Mouse (Mus musculus) heart, postnatal 0 days (tissue): ENCODE measurements at regions not wholly inside any gene's neighbourhood (a gene's known extent, or its start where the extent isn't known, plus 50 kb on each side); places are given as distances from the start of the nearest gene placed in this dataset.

Source experiments
- ATAC-seq: fragments of 200-750 bp; cut with Nextera tagmentation; 2 replicates; pipeline ENCODE4 v1.8.0; 2017; ENCODE audit warnings: low read depth, moderate number of reproducible peaks, moderate library complexity; ENCODE audit not compliant: insufficient read depth
- DNase-seq: peaks from one replicate; pipeline ENCODE4 v3.0.0-alpha.2; 2016; ENCODE audit warnings: low spot score
- H3K27ac ChIP-seq: fragments of 300-500 bp; sonication (generic); 2 replicates; pipeline ENCODE4 v1.5.1; 2014; ENCODE audit warnings: low read depth, mild to moderate bottlenecking
- H3K27me3 ChIP-seq: fragments of 300-500 bp; sonication (generic); 2 replicates; pipeline ENCODE4 v1.6.1; 2014; ENCODE audit warnings: low read length, mixed read lengths; ENCODE audit not compliant: control insufficient read depth, insufficient read depth
- H3K36me3 ChIP-seq: fragments of 300-500 bp; sonication (generic); replicated peaks from 2 replicates; pipeline ENCODE4 v1.6.1; 2014; ENCODE audit warnings: low read length, mixed read lengths; ENCODE audit not compliant: control insufficient read depth, insufficient read depth
- H3K4me1 ChIP-seq: fragments of 300-500 bp; sonication (generic); 2 replicates; pipeline ENCODE4 v1.6.1; 2014; ENCODE audit warnings: antibody characterized with exemption; ENCODE audit not compliant: control insufficient read depth, insufficient read depth
- H3K4me2 ChIP-seq: fragments of 300-500 bp; sonication (generic); 2 replicates; pipeline ENCODE4 v1.6.1; 2014; ENCODE audit warnings: low read depth, mild to moderate bottlenecking, low read length, moderate library complexity
- H3K4me3 ChIP-seq: fragments of 300-500 bp; sonication (generic); 2 replicates; pipeline ENCODE4 v1.5.1; 2014; ENCODE audit warnings: low read depth, low read length
- H3K9ac ChIP-seq: fragments of 300-500 bp; sonication (generic); replicated peaks from 2 replicates; pipeline ENCODE4 v1.6.1; 2014; ENCODE audit warnings: low read depth, low read length, mixed read lengths
- H3K9me3 ChIP-seq: fragments of 300-500 bp; sonication (generic); replicated peaks from 2 replicates; pipeline ENCODE4 v1.6.1; 2016; ENCODE audit warnings: low read length; ENCODE audit not compliant: control insufficient read depth
- CTCF ChIP-seq: IDR thresholded peaks from 2 replicates; pipeline ENCODE4 v1.5.1; 2016; ENCODE audit warnings: antibody characterized with exemption, control low read depth, low read depth
- EP300 ChIP-seq: IDR thresholded peaks from 2 replicates; pipeline ENCODE4 v1.6.1; 2016; ENCODE audit warnings: antibody characterized with exemption, low read depth
- WGBS: fragments of 180-500 bp; shearing (Covaris S2); extraction: QIAGEN DNeasy Blood & Tissue Kit; methylation state at CpG from one replicate; pipeline ENCODE4 v1.1.7; 2014; 5-methylcytosine and 5-hydroxymethylcytosine counted together

DNA sequence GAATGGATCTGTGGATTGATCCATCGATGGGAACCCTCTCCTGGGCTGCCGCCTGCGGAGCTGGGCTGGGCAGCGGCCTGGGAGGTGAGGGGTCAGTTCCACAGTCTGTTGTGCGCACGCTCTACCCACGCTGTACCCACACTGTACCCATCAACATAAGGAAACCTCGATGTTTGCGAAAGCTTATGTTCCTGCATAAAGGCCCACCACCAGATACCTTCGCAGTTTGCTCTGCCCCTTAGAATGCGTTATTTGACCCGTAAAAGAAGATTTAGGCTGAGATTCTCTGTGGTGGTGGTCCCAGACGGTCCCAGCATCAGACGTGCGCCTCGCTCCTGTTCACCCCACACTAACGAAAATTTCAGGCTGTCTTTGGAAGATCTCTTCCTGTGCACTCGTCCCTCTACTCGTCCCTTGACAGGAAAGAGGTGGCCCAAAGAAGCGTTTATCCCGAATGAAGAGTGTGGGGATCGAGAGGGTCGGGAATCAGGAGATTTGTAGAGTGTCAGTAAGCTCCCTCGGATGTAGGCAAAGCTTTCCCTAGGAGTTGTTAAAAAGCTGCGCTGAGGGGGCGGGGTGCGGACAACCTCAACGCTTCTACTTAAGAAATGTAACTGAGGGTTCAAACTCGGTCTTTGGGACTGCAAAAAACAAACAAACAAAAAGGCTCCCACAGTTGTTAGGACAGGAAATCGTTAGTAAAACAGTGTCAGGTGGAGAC is 123.9 kb downstream of the Tmem161b start:
- 5% methylated on average over 30 of the region's 30 CpGs for WGBS

DNA sequence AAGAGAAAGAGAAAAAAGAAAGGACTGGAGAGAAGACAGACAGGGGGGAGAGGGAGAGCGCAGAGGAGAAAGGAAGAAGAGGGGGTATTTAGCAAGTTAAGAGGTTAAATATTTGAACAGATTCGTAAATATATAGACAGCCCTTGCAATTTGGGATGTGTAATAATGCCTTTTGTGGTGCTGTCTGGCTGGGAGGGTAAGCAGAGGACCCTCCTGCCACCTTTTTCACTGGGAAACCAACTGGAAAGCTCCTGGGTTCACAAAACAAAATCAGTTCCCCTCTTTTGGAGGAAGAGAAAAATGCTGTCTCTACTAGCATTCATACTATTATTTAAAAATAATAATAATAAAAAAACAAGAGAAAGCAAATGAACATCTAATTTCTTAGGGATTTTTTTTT is 124.5 kb downstream of the Tmem161b start:
- no peak for TF ChIP-seq EP300
- TF ChIP-seq CTCF: no peak
- H3K27ac ChIP-seq: no peak overlapping the region
- no peaks in the 10 kb centered on the region for H3K9me3 ChIP-seq
- H3K4me3 ChIP-seq: 0 out of 2 replicates have a peak overlapping the region, but pooled peaks have one; percentile 8
- H3K27me3 ChIP-seq: peaks cover 54% of the 10 kb centered on the region
- H3K4me2 ChIP-seq: no peak overlapping the region
- H3K4me1 ChIP-seq: 0 out of 2 replicates have a peak, but pooled peaks cover 4% of the 10 kb centered on the region
- 10% methylated on average over 2 of the region's 2 CpGs for WGBS
- ATAC-seq (no peak), DNase-seq (no peak)
- H3K9ac ChIP-seq: no peak overlapping the region
- no peaks in the 10 kb centered on the region for H3K36me3 ChIP-seq

More for the DNA sequence above, 123.9 kb downstream of the Tmem161b start:
- Histone ChIP-seq H3K4me1 (0 out of 2 replicates have a peak, but pooled peaks cover 4% of the 10 kb centered on the region), H3K27ac (no peak overlapping the region), H3K9ac (no peak overlapping the region), H3K36me3 (no peaks in the 10 kb centered on the region), H3K4me2 (0 out of 2 replicates have a peak overlapping the region, but pooled peaks have one; percentile 3), H3K9me3 (no peaks in the 10 kb centered on the region), H3K4me3 (peak overlapping the region; percentile 8; the same call in 1 of the 2 replicates), H3K27me3 (peaks cover 57% of the 10 kb centered on the region)
- ATAC-seq: no peak
- no peak for DNase-seq
- TF ChIP-seq EP300 (no peak), CTCF (no peak)

DNA sequence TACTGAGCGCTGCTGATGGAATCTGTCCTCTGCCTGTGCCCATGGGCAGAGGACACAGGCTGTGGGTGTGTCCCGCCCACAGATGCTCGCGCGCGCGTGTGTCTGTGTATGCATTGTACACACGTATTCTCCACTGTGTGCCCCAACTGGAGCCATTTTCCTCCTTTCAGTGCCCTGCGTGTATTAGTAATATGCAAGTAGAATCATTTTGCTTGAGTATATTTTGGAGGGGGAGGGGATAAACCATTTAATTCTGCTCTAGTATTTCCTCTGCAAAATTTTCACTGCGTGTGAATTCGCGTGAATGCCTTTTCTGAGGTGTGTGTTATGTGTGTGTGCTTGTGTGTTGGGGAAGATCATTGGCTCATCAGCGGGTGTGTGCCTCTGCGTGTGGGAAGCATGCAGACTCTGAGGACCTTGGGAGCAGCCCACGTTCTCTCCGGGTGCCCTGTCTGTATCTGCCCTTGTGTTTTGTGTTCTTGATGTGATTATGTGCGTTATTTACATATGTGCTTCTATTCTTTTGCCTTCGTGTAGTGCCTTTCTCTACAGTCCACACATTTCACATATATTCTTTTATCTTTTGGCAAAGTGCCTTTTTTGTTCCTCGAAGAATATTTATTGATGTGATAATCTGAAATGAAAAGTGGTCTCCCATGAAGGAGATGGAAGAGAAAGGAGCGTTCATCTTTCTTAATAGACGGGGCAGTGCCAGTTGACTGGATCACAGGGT is 125.3 kb downstream of the Tmem161b start:
- peak overlapping the region; percentile 91 for H3K4me2 ChIP-seq
- ATAC-seq: no peak
- H3K9me3 ChIP-seq: no peaks in the 10 kb centered on the region
- no peaks in the 10 kb centered on the region for H3K36me3 ChIP-seq
- DNase-seq: no peak
- H3K27me3 ChIP-seq: peaks cover 48% of the 10 kb centered on the region
- no peak overlapping the region for H3K9ac ChIP-seq
- H3K4me3 ChIP-seq: peak overlapping the region; percentile 53
- H3K27ac ChIP-seq: no peak overlapping the region
- H3K4me1 ChIP-seq: 0 out of 2 replicates have a peak, but pooled peaks cover 4% of the 10 kb centered on the region
- no peak for TF ChIP-seq EP300
- no peak for TF ChIP-seq CTCF
- 1% methylated on average over 21 of the region's 21 CpGs for WGBS

DNA sequence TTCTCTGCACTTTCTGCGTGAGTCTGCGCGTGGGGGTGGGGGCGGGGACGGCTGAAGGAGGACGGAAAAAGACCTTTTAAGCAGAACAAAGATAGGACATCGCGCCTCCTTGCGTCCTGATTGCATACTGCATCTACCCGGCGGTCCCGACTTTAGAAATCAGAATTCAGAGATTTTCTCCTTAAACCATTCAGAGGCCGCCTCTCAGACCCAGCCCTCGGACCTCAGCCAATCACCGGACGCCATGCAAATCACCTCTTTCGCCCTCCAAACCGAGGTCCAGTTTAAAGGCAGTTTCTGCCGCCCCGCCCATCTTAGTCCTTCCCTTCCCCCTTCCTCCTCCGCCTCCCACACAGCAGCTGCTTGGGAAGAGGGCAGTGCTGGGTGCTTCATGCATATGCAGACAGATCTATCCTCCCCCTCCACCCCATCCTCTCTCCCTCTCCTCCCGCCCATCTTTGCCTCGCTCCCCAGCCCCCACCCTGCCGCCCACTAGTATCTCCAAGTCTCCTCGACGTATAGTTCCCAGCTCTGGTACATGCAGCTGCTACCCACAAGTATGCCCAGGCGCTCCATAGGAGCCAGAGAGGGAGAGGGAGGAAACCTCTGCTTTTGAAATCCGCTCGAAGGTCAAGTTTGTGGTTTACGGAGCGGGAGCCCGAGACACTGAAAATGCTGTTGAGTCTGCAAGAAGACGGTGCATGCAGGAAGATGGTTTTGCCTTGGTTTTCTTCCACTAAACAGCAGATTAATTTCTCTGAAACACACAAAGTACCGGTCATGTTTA is 126.0 kb downstream of the Tmem161b start:
- H3K27me3 ChIP-seq: peaks cover 45% of the 10 kb centered on the region

DNA sequence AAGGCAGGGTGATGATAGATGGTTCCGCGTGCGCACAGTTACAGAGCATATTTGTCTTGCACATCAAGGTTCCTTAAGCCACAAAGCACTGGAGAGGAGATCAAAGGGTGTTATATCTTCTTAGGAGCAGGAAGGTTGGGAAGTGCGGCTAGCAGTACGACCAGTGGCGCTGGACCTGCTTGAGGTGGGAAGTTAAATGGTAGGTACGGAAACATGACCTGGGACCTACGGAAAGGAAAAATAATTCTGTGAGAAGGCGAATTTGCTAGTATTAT is 126.5 kb downstream of the Tmem161b start:
- DNase-seq (no peak), ATAC-seq (no peak)
- TF ChIP-seq EP300: no peak
- no peak for TF ChIP-seq CTCF
- Histone ChIP-seq H3K4me3 (peak overlapping the region; percentile 53), H3K36me3 (no peaks in the 10 kb centered on the region), H3K4me2 (peak overlapping the region; percentile 91), H3K27ac (peak overlapping the region; percentile 47), H3K4me1 (0 out of 2 replicates have a peak, but pooled peaks cover 4% of the 10 kb centered on the region), H3K27me3 (peaks cover 39% of the 10 kb centered on the region), H3K9ac (peak overlapping the region; percentile 35; the same call in 1 of the 2 replicates), H3K9me3 (no peaks in the 10 kb centered on the region)
- WGBS: under 1% methylated on average over 9 of the region's 9 CpGs

More for the DNA sequence above, 126.0 kb downstream of the Tmem161b start:
- Histone ChIP-seq H3K27ac (peak overlapping the region; percentile 47), H3K4me1 (0 out of 2 replicates have a peak, but pooled peaks cover 4% of the 10 kb centered on the region), H3K9ac (peak overlapping the region; percentile 35; the same call in 1 of the 2 replicates), H3K4me2 (peak overlapping the region; percentile 91), H3K4me3 (peak overlapping the region; percentile 53), H3K36me3 (no peaks in the 10 kb centered on the region), H3K9me3 (no peaks in the 10 kb centered on the region)
- under 1% methylated on average over 34 of the region's 34 CpGs for WGBS
- ATAC-seq: peak; percentile 97
- TF ChIP-seq CTCF (peak; percentile 64), EP300 (peak; percentile 39; the same call in 1 of the 2 replicates)
- DNase-seq: peak; percentile 96
